Mouse (Mus musculus) adrenal gland, postnatal 25 days (tissue): Measurements from ENCODE around the gene Lancl3. TPM values are rescaled to one million over a fixed set of nuclear protein-coding genes. Genes with fewer than 3 reads are reported as not detected.

Experiments
- DNase-seq: peaks from one replicate; pipeline ENCODE4 v3.0.0; 2021; ENCODE audit warnings: mixed read lengths
- long read RNA-seq: library from polyadenylated mRNA; stranded (forward); transcript quantifications from one replicate; pipeline ENCODE4 v2.0.0, GENCODE M21; 2021
- total RNA-seq: library from RNA; stranded (reverse); gene quantifications from 2 replicates; pipeline ENCODE4 v1.2.3, GENCODE M21; 2021

The Lancl3 gene
- 1.8 and 2.2 TPM in 2 replicates for total RNA-seq
- long read RNA-seq, partial matches to known transcripts: 0 of 1 reads
- long read RNA-seq, other reads (novel, unspliced or antisense): 0 of 1 reads

- DNase-seq: peak; percentile 43
Measured at GRCm38 (mm10) chrX:9199761-9200371, at the start of gene Lancl3. Gene Lancl3 (plus strand): TSS chrX:9199902.

DNA sequence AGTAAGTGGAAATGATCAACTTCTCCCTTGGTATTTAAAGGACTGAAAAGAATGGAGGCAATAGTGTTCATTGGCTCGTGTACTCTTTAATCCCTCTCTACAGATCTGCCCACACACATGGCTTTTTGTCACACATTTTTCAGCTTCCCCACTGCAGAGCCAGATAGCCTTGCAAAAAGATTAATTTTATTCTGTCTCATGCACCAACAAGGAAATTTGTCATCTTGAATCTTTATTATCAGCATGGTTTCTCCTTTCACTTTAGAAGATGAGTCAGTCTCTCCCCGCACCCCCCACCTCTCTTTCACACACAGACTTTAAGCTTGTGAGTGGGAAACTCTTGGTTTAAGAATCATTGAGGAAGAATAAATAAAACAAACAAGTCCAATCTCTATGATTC lies 20.7 kb upstream of the Lancl3 start:
- DNase-seq: no peak

DNA sequence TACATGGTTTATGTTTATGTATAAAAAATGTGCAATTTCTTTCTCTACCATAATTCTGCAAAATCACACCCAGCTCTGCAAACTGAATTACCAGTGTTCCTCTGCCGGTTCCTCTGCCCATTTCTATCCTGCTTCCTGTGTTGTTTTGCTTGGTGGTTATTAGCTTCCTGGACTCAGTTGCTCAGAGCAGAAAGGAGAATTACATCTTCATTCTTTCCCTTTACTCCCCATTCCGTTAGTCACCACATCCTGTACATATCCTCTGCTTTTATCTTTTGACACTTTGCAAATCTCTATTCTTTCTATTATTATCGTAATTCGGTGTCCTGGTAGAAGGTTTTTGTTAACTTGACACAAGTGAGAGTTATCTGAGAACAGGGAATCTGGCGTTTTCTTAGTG lies 18.1 kb upstream of the Lancl3 start:
- DNase-seq: no peak

- DNase-seq: peak; percentile 50
Measured at GRCm38 (mm10) chrX:9200380-9200917, 747 bp downstream of the Lancl3 start.

GRCm38 (mm10) chrX:9201954-9202353 lies 2.3 kb downstream of the Lancl3 start:
- no peak for DNase-seq

GRCm38 (mm10) chrX:9202781-9203405 lies 3.2 kb downstream of the Lancl3 start:
- DNase-seq: peak; percentile 2

- no peak for DNase-seq
Measured at GRCm38 (mm10) chrX:9205121-9205520, 5.4 kb downstream of the Lancl3 start.

- DNase-seq: peak; percentile 1
Measured at GRCm38 (mm10) chrX:9216244-9216643, 16.5 kb downstream of the Lancl3 start.

DNA sequence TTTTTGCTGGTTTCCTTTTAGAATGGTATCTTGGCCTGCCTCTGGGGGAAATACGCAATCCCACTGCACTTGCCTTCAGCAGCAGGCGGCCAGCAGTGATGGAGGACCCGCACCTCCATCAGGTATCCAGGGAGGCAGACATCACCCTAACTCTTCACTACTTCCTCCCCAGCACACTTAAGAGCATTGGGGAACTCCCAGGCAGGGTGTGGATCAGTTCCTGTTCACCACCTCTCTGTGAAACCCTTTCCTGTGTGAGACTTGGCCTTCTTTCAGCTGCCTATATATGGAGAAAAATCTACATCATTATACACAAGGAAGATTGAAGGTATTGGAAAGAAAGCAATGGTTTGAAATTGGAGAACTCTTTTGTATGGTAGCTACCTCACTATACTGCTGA lies 19.9 kb downstream of the Lancl3 start:
- no peak for DNase-seq

DNA sequence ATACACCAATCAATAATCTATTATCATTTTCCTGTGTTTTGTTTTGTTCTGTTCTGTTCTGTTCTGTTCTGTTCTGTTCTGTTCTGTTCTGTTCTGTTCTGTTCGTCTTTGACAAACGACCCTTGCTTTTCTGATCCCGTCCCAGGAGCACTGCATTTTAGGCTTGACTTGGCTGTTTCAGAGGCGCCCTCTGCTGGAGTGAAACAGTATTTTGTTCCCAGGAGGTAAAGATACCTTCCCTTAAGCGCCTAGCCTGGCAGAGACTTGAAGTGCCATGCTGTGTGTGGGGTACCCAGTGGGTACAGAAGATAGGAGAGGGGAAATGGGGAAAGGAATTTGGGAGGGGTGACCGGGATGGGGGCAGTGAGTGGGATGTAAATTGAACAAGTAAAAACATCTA lies 21.5 kb downstream of the Lancl3 start:
- DNase-seq: peak; percentile 37

DNA sequence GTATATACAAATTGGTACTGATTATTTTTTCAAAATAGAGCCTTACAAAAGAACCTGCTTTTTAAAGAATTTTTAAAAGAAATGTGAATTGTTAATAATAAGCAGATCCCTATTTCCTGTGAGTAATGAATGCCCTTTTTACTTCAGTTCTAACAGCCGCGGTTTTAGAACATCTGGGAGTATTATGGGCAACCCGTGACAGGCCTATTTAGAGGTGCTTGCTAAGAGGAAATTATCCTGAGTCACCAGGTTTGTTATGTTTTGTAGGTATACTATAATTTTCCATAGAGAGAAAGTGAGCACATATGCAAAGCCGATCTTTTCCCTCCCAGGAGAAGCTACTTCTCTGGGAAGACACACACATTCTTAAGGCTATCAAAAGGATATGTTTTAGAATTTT lies 22.0 kb downstream of the Lancl3 start:
- DNase-seq: no peak

- peak; percentile 5 for DNase-seq
Measured at GRCm38 (mm10) chrX:9222412-9223221, 22.9 kb downstream of the Lancl3 start.

- DNase-seq: no peak
Measured at GRCm38 (mm10) chrX:9227105-9227504, 27.4 kb downstream of the Lancl3 start.

GRCm38 (mm10) chrX:9240737-9241591 lies 41.3 kb downstream of the Lancl3 start:
- DNase-seq: no peak

DNA sequence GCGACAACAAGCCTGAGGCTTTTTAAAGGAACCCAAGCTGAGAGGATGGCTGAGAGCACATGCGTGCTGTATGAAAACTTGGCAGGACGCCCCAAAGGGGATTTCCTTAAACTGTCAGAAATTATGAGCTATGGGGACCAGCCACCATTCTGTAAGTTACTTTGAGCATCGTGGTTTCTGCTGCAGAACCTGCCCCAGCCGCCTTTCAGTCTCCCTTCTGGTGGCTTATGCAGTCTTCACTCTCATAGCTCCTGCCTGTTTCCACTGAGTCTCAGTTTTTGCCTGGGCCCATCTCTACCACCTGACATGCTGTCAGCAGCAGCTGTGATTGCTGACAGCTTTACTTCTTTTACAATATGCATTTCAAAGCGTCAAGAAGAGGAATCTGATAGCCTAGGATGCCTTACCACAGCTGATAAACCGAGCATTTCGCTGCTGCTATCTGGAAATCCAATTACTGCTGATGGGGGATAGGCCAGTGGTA lies 43.7 kb downstream of the Lancl3 start:
- no peak for DNase-seq

- no peak for DNase-seq
Measured at GRCm38 (mm10) chrX:9244603-9245336, 45.1 kb downstream of the Lancl3 start.

DNA sequence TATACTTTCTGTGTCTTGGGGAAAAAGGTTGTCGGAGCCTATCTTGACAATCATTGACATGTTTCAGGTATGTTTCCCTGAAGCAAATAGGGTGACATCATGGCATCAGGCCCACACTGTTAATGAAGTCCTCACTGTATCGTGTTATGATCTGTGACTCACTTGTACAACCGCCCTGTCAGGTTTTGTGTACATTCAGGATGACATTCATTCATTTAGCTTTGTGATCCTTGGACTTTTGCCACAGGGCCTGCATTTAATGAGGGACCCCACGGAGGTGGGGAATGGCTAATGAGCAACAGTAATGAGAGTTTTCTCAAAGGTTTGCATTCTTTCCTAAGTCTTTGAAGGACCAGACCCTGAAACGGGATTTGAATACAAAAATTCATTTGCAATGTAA lies 49.2 kb downstream of the Lancl3 start:
- no peak for DNase-seq

GRCm38 (mm10) chrX:9253990-9254389 lies 54.3 kb downstream of the Lancl3 start:
- no peak for DNase-seq

DNA sequence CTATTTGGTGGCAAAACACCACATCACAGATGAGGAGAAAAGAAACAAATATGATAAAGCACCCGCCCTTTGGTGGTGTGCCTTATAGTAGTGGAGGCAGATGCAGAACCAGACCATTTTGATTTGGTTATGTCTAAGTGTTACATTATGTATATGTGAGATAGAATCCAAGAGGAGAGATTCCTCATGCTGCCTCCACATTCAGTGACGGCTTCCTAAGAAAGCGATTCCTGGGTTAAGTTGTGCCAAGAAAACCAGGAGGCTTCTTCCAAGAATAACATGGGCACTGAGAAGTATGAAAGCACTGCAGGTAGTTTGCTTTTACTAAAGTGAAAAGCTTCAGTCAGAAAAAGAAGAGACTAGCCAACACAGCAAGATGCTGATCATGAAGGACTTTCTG lies 55.2 kb downstream of the Lancl3 start:
- no peak for DNase-seq

- no peak for DNase-seq
Measured at GRCm38 (mm10) chrX:9256766-9257165, 57.1 kb downstream of the Lancl3 start, which contains the start of gene Gm14862. Gene Gm14862 (minus strand): TSS chrX:9256899.

DNA sequence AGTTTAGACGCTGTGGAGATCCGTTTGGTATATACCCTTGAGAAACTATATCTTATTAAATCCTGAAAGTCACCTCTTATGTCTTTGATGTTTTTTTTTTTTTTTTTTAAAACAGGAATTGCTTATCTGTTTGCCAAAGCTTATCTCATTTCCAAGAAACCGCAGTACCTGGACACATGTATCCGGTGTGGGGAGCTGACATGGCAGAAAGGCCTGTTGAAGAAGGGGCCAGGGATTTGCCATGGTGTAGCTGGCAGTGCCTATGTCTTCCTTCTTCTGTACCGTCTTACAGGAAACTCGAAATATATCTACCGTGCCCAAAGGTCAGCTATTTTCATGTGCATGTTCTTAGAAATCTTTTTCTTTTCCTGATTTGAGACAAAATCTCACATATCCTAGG lies 58.1 kb downstream of the Lancl3 start:
- no peak for DNase-seq
